Mouse (Mus musculus): ENCODE data around the gene Sec22b.

DNA sequence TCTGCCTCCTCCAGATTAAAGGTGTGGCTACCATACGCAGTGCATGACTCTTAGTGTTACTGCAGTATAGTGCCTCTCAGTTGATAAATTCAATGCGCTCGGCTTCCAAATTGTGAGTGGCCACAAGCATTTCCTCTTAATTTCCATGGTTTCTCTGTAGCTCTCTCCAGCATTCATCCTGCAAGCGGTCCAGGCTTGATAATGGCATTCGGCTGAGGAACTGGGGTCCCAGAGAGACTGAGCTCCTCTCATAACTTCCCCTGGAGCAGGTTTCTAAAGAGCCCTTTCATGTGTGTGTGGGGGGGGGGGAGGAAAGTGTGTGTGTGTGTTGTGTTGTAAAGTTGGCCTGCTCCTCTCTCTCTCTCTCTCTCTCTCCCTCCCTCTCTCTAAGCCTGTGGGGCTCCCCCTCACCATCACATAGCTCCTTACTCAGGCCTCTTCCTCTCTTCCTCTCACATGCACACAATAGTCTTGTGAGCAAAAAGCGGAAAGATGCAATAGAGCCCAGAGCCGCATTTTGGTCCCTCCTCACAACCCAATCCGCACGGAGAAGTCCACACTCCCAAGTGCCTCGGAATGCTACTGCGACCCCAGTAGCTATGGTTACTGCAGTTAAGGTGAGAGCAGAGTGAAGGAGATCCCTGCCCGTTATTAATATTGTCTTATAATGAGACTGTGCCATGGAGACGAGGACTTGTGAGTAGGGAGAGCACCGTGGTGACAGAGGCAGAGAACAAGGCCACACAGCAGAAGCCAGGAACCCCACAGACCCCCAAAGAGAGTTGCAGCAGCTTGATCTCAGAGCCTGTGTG lies 60.0 kb downstream of the Sec22b start:
- TF ChIP-seq POLR2A (IDR thresholded peaks at IDR 0.05; ENCODE audit: control insufficient read depth, low read depth, low read length) (no peak), CTCF (IDR thresholded peaks at IDR 0.05; ENCODE audit: control insufficient read depth, insufficient read depth, insufficient replicate concordance, low read depth, low read length) (no peak)
